Mouse (Mus musculus) gastrocnemius, adult 18-20 months (tissue): ENCODE results near the gene Olfr1261. TPM values are rescaled to one million over a fixed set of nuclear protein-coding genes. Genes with fewer than 3 reads are reported as not detected.

Source experiments
- DNase-seq: peaks from one replicate; pipeline ENCODE4 v3.0.0; 2021; ENCODE audit warnings: low spot score
- long read RNA-seq, 2 experiments: library from polyadenylated mRNA; stranded (forward); transcript quantifications; one replicate each; pipeline ENCODE4 v2.0.0; 2021
- total RNA-seq, 2 experiments: library from RNA; stranded (reverse); gene quantifications; 2 replicates each; pipeline ENCODE4 v1.2.3; 2021

The Olfr1261 gene
- total RNA-seq, result not detected
- long read RNA-seq, experiment 1, result 0 reads
- long read RNA-seq, experiment 2, result 0 reads

DNA sequence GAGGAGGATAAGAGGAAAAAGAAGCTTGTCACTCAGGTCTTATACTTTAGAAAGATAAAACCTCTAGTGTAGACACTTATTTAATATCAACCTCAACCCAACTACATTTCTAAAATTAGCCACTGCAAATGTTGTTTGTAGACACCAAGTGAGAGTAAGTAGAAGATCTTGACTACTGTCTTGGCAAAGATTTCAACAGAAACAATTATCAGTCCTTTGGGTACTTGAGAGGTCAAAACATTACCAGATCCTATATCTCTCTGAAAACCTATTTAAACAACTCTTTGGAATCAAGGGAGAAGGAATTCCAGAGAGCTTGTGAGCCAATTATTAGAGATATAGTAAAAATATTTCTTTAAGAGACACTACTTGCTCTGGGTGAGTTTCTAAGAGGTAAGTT lies at the start of gene Olfr1261:
Olfr1261 (plus strand) TSS at position 301 of the 400 bp plus-strand sequence.
- no peak for DNase-seq

DNA sequence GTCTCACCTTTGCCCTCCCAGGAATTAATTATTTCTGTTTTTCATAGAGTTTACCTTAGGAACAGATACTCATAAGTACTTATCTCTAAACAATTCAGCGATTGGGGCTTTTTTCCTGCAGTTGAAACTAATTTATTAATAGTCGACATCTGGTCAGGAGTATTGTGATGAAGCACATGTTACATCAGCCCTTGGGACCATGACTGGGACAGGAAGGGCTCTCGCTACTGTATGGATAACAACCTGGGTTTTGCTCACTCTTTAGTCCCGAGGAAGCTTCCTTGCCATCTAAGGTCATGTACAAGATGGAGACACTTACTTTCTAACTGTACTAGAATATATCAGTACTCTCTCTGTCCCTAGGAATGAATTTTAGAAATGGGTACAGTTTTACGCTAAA lies 42.5 kb upstream of the Olfr1261 start, which contains the start of gene Olfr1259:
Olfr1259 (minus strand) TSS at position 101 of the 400 bp plus-strand sequence.
- no peak for DNase-seq

DNA sequence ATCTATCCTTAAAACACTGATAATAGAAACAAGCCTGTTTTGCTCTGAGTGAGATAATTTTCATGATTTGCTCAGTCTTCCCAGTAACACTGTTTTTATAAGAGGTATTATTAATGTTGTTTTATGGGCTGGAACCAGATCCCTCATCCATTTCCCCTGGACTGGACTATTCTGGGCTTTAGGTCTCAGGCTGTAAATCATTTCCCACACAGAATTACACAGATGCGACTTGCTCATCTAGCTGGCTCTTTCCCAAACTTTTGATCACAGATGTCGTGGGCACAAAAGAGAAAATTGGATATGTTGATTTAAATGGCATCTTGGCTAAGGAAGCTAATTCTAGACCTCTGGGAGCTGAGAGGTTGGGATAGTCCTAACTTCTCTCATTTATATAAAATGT lies 16.8 kb upstream of the Olfr1261 start, which contains the start of gene Olfr1260:
Olfr1260 (plus strand) TSS at position 157 of the 400 bp plus-strand sequence.
- DNase-seq, result no peak

DNA sequence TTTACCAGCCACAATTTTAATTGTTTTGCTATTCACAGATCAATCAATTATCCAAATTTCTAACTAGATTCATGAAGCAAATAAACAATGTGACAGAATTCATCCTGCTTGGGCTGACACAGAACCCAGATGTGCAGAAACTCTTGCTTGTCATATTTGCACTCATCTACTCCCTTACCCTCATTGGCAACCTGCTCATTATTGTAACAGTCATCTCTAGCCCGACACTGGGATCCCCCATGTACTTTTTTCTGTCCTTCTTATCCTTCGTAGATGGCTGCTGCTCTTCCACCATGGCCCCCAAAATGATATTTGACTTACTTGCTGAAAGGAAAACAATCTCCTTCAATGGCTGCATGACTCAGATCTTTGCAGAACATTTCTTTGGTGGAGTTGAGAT lies 13.3 kb upstream of the Olfr1261 start:
- DNase-seq, result no peak

DNA sequence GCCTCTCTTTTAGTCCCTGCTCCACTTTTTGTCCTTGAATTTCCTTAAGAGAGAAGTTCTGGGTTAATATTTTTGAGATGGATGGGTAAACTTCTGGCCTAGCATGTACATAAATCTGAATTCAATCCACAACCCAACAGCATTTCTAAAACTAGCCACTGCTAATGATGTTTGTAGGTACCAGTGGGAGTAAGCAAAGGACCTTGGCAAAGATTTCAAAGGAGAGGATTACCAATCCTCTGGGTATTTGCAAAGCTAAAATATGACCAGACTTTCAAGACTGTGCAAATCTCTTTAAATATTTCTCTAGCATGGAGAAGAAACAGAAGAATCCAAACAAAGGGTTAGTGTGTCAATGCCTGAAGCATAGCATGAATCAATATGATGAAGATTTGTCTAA lies 8.8 kb downstream of the Olfr1261 start, which contains the start of gene Olfr1262:
Olfr1262 (plus strand) TSS at position 301 of the 400 bp plus-strand sequence.
- no peak for DNase-seq

DNA sequence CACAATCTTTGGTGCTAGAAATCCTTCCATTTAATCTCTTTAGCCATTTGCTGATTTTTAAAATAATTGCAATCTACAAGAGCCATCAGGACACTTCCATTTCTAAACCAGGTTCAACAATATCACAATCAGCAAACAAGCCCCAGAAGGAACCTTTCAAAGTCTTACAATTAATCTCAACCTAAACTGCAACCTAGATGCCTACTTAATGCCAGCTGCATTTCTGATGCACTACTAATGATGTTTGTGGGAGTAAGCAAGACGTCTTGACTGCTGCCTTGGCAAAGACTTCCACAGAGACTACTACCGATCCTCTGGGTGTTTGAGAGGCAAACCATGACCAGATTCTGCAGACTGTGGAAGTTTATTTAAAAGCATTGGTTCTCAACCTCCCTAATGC lies 20.8 kb downstream of the Olfr1261 start, which contains the start of gene Olfr1263:
Olfr1263 (plus strand) TSS at position 301 of the 400 bp plus-strand sequence.
- no peak for DNase-seq

DNA sequence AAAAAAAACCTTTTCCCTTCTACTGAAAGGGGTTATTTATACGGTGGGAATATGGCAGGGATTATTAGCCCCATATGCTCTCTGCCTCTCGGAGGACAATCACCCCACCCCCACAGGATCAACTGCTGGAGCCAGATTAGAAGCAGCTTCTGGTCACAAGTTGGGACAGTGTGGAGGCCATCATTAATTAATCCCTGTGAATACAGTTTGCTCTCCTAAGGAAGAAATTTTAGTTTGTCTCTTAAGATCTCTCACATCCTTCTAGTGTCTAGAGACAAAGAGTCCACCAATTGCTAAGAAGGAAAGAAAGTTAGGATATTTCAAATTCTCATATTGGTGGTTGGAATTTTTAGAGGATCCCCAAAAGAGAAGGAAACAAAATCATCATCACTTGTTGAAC lies 34.5 kb downstream of the Olfr1261 start, which contains the start of gene Olfr1264:
Olfr1264 (minus strand) TSS at position 101 of the 400 bp plus-strand sequence.
- no peak for DNase-seq

DNA sequence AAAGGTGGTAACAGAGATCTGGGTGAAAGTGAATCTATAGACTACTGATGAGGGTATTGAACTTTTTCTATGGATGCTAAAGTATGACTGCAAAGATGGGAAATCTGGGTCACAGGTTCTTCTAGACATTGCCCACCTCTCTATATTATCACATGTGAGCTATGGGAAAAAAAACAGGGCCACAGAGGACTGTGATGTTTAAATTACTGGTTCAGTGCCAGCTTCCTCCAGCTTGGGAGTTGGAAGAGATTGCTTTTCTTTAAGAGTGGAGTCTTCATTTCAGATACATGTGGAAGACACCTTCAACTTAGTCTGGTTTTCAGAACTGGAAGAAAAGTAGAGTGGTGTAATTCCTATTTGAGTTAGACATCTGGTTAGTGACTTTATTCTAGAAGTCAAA lies 44.0 kb downstream of the Olfr1261 start, which contains the start of gene Olfr1265:
Olfr1265 (plus strand) TSS at position 301 of the 400 bp plus-strand sequence.
- DNase-seq, result no peak

Other genes starting within 250 kb of the Olfr1261 start
- gene Olfr1253, start 234.1 kb upstream of the Olfr1261 start, total RNA-seq, result not detected
- not detected for gene Olfr1254, start 197.6 kb upstream of the Olfr1261 start, total RNA-seq
- gene Olfr1255, start 179.2 kb upstream of the Olfr1261 start, total RNA-seq, result not detected
- gene Olfr1256, start 149.7 kb upstream of the Olfr1261 start, total RNA-seq, result not detected
- gene Olfr48, start 143.0 kb upstream of the Olfr1261 start, total RNA-seq, result not detected
- not detected for gene Olfr1257, start 112.8 kb upstream of the Olfr1261 start, total RNA-seq
- gene Olfr1258, start 63.9 kb upstream of the Olfr1261 start, total RNA-seq, result not detected
- gene Olfr1259, start 42.6 kb upstream of the Olfr1261 start, total RNA-seq, result not detected
- not detected for gene Olfr1260, start 16.9 kb upstream of the Olfr1261 start, total RNA-seq
- not detected for gene Olfr1262, start 8.9 kb downstream of the Olfr1261 start, total RNA-seq
- gene Olfr1263, start 20.9 kb downstream of the Olfr1261 start, total RNA-seq, result not detected
- gene Olfr1264, start 34.4 kb downstream of the Olfr1261 start, total RNA-seq, result not detected
- gene Olfr1265, start 44.1 kb downstream of the Olfr1261 start, total RNA-seq, result not detected
- gene Olfr140, start 72.4 kb downstream of the Olfr1261 start, total RNA-seq, result not detected
- gene Olfr1269, start 130.2 kb downstream of the Olfr1261 start, total RNA-seq, result not detected
- gene Olfr32, start 151.1 kb downstream of the Olfr1261 start, total RNA-seq, result not detected
- not detected for gene Olfr1270, start 161.9 kb downstream of the Olfr1261 start, total RNA-seq
- not detected for gene Olfr1506, start 233.3 kb downstream of the Olfr1261 start, total RNA-seq